Mouse (Mus musculus) forebrain, embryonic 16.5 days (tissue): ENCODE measurements at regions not wholly inside any gene's neighbourhood (a gene's known extent, or its start where the extent isn't known, plus 50 kb on each side); places are given as distances from the start of the nearest gene placed in this dataset.

Experiments used
- ATAC-seq: fragments of 200-750 bp; cut with Nextera tagmentation; 2 replicates; pipeline ENCODE4 v1.8.0; 2017; ENCODE audit warnings: mild to moderate bottlenecking, moderate library complexity
- H3K27ac ChIP-seq: fragments of 300-500 bp; sonication (generic); 2 replicates; pipeline ENCODE4 v1.5.1; 2014; ENCODE audit warnings: low read length, control low read depth
- H3K27me3 ChIP-seq: fragments of 300-500 bp; sonication (generic); replicated peaks from 2 replicates; pipeline ENCODE4 v1.6.1; 2014; ENCODE audit warnings: low read length; ENCODE audit not compliant: control insufficient read depth, insufficient read depth
- H3K36me3 ChIP-seq: fragments of 300-500 bp; sonication (generic); 2 replicates; pipeline ENCODE4 v1.6.1; 2014; ENCODE audit not compliant: control insufficient read depth, insufficient read depth
- H3K4me1 ChIP-seq: fragments of 300-500 bp; sonication (generic); replicated peaks from 2 replicates; pipeline ENCODE4 v1.6.1; 2014; ENCODE audit warnings: low read length; ENCODE audit not compliant: control insufficient read depth, insufficient read depth
- H3K4me2 ChIP-seq: fragments of 300-500 bp; sonication (generic); 2 replicates; pipeline ENCODE4 v1.6.1; 2014; ENCODE audit warnings: mild to moderate bottlenecking, low read length, control low read depth
- H3K4me3 ChIP-seq: fragments of 300-500 bp; sonication (generic); replicated peaks from 2 replicates; pipeline ENCODE4 v1.5.1; 2014; ENCODE audit warnings: mild to moderate bottlenecking, low read length, control low read depth
- H3K9ac ChIP-seq: fragments of 300-500 bp; sonication (generic); replicated peaks from 2 replicates; pipeline ENCODE4 v1.6.1; 2014; ENCODE audit warnings: low read depth, low read length, control low read depth
- H3K9me3 ChIP-seq: fragments of 300-500 bp; sonication (generic); 2 replicates; pipeline ENCODE4 v1.6.1; 2016; ENCODE audit warnings: low read length; ENCODE audit not compliant: control insufficient read depth
- WGBS: fragments of 180-500 bp; shearing (Covaris S2); extraction: QIAGEN DNeasy Blood & Tissue Kit; methylation state at CpG from one replicate; pipeline ENCODE4 v1.1.7; 2014; 5-methylcytosine and 5-hydroxymethylcytosine counted together

GRCm38 (mm10) chr1:143206995-143207394, 433.5 kb upstream of the B3galt2 start:
- H3K9ac ChIP-seq: no peak overlapping the region
- no peak overlapping the region for H3K4me2 ChIP-seq
- WGBS: 44% methylated on average over 3 of the region's 3 CpGs
- H3K4me1 ChIP-seq: no peaks in the 10 kb centered on the region
- H3K9me3 ChIP-seq: no peaks in the 10 kb centered on the region
- no peaks in the 10 kb centered on the region for H3K36me3 ChIP-seq
- no peak overlapping the region for H3K4me3 ChIP-seq
- H3K27ac ChIP-seq: no peak overlapping the region
- H3K27me3 ChIP-seq: no peaks in the 10 kb centered on the region
- ATAC-seq: peak; percentile 70

DNA sequence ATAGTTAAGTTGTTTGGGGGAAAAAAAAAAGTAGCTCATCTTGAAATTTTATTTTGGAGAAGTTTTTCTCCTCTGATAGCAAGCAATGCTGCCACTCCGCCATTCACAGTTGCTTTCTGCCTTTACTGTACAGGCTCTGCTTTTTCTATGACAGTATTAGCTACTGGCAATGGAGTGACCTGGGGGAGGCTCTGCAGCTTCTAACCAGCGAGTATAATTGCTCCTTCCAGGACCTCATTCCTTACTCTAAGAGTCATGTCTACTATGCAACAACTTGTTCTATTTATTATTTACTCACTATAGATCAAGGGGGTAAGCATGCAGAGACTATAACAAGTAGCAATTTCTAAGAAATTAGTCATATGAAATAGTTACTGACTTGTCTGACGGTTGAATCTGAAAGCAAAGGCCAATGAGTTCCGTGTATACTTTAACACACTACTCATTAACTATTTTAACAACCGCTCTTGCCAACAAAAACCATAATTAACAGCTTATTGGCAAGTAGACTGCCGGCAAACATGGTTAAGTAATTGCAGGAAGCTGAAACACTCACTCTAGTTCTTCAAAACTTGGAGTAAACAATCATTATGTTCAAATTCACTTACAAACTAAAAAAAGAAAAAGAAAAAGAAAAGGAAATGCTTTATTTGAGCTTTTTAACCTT, 432.9 kb upstream of the B3galt2 start:
- no peaks in the 10 kb centered on the region for H3K27me3 ChIP-seq
- no peak overlapping the region for H3K9ac ChIP-seq
- no peak overlapping the region for H3K4me3 ChIP-seq
- H3K4me2 ChIP-seq: no peak overlapping the region
- WGBS: 33% methylated on average over 6 of the region's 6 CpGs
- no peak overlapping the region for H3K27ac ChIP-seq
- ATAC-seq: 0 out of 2 replicates have a peak, but pooled peaks have one; percentile 54
- H3K9me3 ChIP-seq: no peaks in the 10 kb centered on the region
- no peaks in the 10 kb centered on the region for H3K36me3 ChIP-seq
- H3K4me1 ChIP-seq: no peaks in the 10 kb centered on the region

GRCm38 (mm10) chr1:143217401-143217800, 423.1 kb upstream of the B3galt2 start:
- H3K9me3 ChIP-seq: no peaks in the 10 kb centered on the region
- no peaks in the 10 kb centered on the region for H3K4me1 ChIP-seq
- H3K27me3 ChIP-seq: no peaks in the 10 kb centered on the region
- H3K36me3 ChIP-seq: no peaks in the 10 kb centered on the region
- ATAC-seq: no peak
- no peak overlapping the region for H3K4me3 ChIP-seq
- no peak overlapping the region for H3K9ac ChIP-seq
- no peak overlapping the region for H3K4me2 ChIP-seq
- H3K27ac ChIP-seq: no peak overlapping the region

DNA sequence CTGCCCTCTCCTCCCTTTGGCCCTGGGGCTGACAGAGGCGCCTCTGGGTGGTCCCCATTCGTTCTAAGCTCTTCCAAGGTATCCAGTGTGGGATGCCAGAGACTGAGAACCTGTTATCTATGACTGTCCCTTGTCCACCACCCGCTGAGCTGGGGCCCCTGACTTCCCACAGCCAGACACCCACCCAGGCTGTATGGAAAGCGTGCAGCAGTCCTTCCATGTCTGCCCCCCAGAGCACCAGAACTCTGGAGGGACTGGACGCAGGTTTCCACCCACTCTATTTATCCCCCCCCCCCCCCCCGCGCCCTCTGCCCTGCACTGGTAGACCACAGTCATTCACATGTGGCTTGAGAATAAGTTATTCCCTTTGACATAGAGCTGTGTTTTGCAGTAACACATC, 408.5 kb upstream of the B3galt2 start:
- H3K4me1 ChIP-seq: no peaks in the 10 kb centered on the region
- H3K36me3 ChIP-seq: no peaks in the 10 kb centered on the region
- ATAC-seq: no peak
- no peak overlapping the region for H3K4me3 ChIP-seq
- no peak overlapping the region for H3K27ac ChIP-seq
- 93% methylated on average over 7 of the region's 7 CpGs for WGBS
- no peaks in the 10 kb centered on the region for H3K27me3 ChIP-seq
- H3K9me3 ChIP-seq: no peaks in the 10 kb centered on the region
- no peak overlapping the region for H3K9ac ChIP-seq
- H3K4me2 ChIP-seq: no peak overlapping the region

GRCm38 (mm10) chr1:143258470-143259215, 381.8 kb upstream of the B3galt2 start:
- Histone ChIP-seq H3K4me3 (no peak overlapping the region), H3K9ac (no peak overlapping the region), H3K4me2 (no peak overlapping the region), H3K4me1 (peaks cover 7% of the 10 kb centered on the region), H3K27me3 (no peaks in the 10 kb centered on the region), H3K9me3 (no peaks in the 10 kb centered on the region), H3K36me3 (no peaks in the 10 kb centered on the region), H3K27ac (no peak overlapping the region)
- ATAC-seq: peak; percentile 61; the same call in 1 of the 2 replicates
- WGBS: 19% methylated on average over 5 of the region's 5 CpGs

DNA sequence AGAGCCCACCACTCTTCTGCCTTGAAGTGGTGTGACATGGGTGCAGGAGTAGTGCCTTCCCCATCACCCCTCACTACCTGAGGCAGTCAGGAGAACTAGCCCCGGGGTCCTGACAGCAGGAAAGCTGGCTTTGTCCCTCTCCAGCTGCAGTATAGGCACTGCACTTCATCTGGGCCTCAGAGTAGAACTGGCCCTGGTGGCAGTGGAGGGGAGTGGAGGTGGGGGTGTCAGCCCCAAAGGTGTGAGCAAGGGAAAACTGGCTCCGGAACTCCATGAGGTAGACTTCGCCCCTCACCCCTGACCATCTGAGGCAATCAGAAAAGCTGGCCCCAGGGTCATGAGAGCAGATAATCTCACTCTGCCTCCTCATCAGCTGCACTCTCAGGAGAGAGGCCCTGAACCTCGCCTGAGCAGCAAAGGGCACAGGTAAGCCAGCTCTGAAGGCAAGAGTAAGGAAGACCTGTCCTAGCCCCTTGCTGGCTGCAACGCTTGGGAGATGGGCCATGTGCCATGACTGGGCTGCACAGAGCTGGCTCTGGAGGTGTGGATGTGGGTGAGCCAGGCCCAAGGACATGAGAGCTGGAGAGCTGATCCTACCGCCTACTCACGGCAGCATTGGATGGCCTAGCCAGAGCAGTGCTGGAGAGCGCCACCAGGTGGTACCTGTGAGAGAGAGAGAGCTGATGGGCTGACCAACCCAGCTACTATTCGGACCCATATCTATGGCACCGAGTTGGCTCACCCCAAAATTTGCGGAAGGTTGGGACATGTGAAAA, 377.0 kb upstream of the B3galt2 start:
- Histone ChIP-seq H3K4me2 (no peak overlapping the region), H3K4me3 (no peak overlapping the region), H3K4me1 (peaks cover 3% of the 10 kb centered on the region; the same call in 1 of the 2 replicates), H3K27me3 (no peaks in the 10 kb centered on the region), H3K36me3 (no peaks in the 10 kb centered on the region), H3K9ac (no peak overlapping the region), H3K9me3 (no peaks in the 10 kb centered on the region), H3K27ac (no peak overlapping the region)
- 83% methylated on average over 11 of the region's 11 CpGs for WGBS
- ATAC-seq: no peak

DNA sequence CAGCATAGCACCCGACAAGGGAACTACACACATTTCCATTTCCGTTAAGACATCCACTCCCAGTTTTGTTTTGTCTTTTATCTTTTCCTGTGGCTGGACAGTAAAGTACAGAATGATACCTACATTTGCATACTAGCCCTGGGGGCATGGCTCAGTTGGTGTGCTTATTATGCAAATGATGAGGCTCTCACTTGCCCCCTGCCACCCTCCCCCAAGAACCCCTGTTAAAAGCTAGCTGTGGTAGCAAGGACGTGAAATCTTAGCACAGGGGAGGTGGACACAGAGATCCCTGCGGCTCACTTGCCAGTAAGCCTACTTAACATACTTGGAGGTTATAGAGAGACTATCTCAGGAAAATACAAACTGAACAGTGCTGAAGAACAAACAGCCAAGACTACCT, 375.2 kb upstream of the B3galt2 start:
- Histone ChIP-seq H3K36me3 (no peaks in the 10 kb centered on the region), H3K4me1 (no peaks in the 10 kb centered on the region), H3K27me3 (no peaks in the 10 kb centered on the region), H3K4me3 (no peak overlapping the region), H3K27ac (no peak overlapping the region), H3K9me3 (no peaks in the 10 kb centered on the region), H3K9ac (no peak overlapping the region), H3K4me2 (no peak overlapping the region)
- ATAC-seq: no peak
- 40% methylated on average over 4 of the region's 4 CpGs for WGBS

DNA sequence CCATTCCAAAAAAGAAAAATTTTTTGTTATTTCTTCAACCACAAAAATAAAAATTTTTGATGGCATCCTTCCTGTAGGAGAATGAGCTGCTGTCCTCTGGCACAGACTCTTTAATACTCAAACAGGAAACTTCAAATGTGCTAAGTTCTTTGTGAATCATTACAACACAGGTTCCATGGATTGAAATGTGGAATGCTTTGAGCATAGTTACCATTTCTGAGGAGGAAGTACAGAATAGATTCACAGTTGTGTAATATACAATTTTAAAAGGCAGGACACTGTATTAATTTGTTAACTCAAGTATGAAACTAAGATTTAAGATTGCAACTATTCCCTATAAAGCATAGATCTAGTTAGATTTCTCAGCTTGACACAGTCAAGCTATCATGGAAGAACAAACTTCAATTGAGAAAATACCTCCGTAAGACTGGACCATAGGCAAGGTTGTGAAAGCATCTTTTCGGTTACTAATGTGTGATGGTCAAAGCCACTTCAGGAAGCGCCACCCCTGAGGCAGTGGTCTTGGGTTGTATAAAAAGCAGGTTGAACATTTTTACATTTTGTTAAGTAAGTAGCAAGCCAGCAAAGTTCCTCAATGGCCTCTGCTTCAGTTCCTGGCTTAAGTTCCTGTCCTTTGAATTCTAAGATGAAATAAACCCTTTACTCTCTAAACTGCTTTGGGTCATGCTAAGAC, 354.0 kb upstream of the B3galt2 start:
- H3K4me1 ChIP-seq: no peaks in the 10 kb centered on the region
- no peaks in the 10 kb centered on the region for H3K27me3 ChIP-seq
- H3K27ac ChIP-seq: no peak overlapping the region
- no peaks in the 10 kb centered on the region for H3K36me3 ChIP-seq
- WGBS: 92% methylated on average over 3 of the region's 3 CpGs
- no peak overlapping the region for H3K9ac ChIP-seq
- no peak overlapping the region for H3K4me2 ChIP-seq
- no peaks in the 10 kb centered on the region for H3K9me3 ChIP-seq
- ATAC-seq: no peak
- no peak overlapping the region for H3K4me3 ChIP-seq

- Histone ChIP-seq H3K27me3 (no peaks in the 10 kb centered on the region), H3K4me1 (no peaks in the 10 kb centered on the region), H3K4me3 (no peak overlapping the region), H3K4me2 (no peak overlapping the region), H3K36me3 (no peaks in the 10 kb centered on the region), H3K9me3 (no peaks in the 10 kb centered on the region), H3K27ac (no peak overlapping the region), H3K9ac (no peak overlapping the region)
- 85% methylated on average over 2 of the region's 2 CpGs for WGBS
- ATAC-seq: no peak
Measured at GRCm38 (mm10) chr1:143287448-143287847, 353.0 kb upstream of the B3galt2 start.
